Mouse (Mus musculus) midbrain, embryonic 12.5 days (tissue): ENCODE data around the gene Insyn1. TPM values are rescaled to one million over a fixed set of nuclear protein-coding genes. Genes with fewer than 3 reads are reported as not detected.

Experiments
- ATAC-seq: fragments of 200-750 bp; cut with Nextera tagmentation; 2 replicates; pipeline ENCODE4 v1.8.0; 2017; ENCODE audit warnings: low read depth, moderate TSS enrichment, moderate library complexity; ENCODE audit not compliant: low FRiP score
- H3K27ac ChIP-seq: fragments of 300-500 bp; sonication (generic); replicated peaks from 2 replicates; pipeline ENCODE4 v1.5.1; 2016; ENCODE audit warnings: mild to moderate bottlenecking
- H3K27me3 ChIP-seq: fragments of 300-500 bp; sonication (generic); 2 replicates; pipeline ENCODE4 v1.6.1; 2016; ENCODE audit warnings: mild to moderate bottlenecking
- H3K36me3 ChIP-seq: fragments of 300-500 bp; sonication (generic); 2 replicates; pipeline ENCODE4 v1.6.1; 2016
- H3K4me1 ChIP-seq: fragments of 300-500 bp; sonication (generic); 2 replicates; pipeline ENCODE4 v1.6.1; 2016
- H3K4me2 ChIP-seq: fragments of 300-500 bp; sonication (generic); replicated peaks from 2 replicates; pipeline ENCODE4 v1.6.1; 2016; ENCODE audit warnings: mild to moderate bottlenecking, moderate library complexity
- H3K4me3 ChIP-seq: fragments of 300-500 bp; sonication (generic); 2 replicates; pipeline ENCODE4 v1.5.1; 2016; ENCODE audit warnings: mild to moderate bottlenecking
- H3K9ac ChIP-seq: fragments of 300-500 bp; sonication (generic); replicated peaks from 2 replicates; pipeline ENCODE4 v1.6.1; 2016; ENCODE audit warnings: mild to moderate bottlenecking, moderate library complexity
- H3K9me3 ChIP-seq: fragments of 300-500 bp; sonication (generic); 2 replicates; pipeline ENCODE4 v1.6.1; 2016; ENCODE audit warnings: mild to moderate bottlenecking
- WGBS: fragments of 180-500 bp; shearing (Covaris S2); methylation state at CpG from one replicate; pipeline ENCODE4 v1.1.7; 2016; 5-methylcytosine and 5-hydroxymethylcytosine counted together
- polyA plus RNA-seq: library from polyadenylated mRNA; unstranded; fragments of >200 nt; fragmentation: Nextera tagmentation; extraction: Ambion mirVana; gene quantifications from 2 replicates; pipeline ENCODE4 v1.2.1, GENCODE M21; 2016

Insyn1 gene
- polyA plus RNA-seq, 1 experiment from 2014 or later: 3.5 TPM

GRCm38 (mm10) chr9:58545428-58545827 is 57.0 kb downstream of the Insyn1 start:
- H3K4me1 ChIP-seq: peaks cover 19% of the 10 kb centered on the region; the same call in 1 of the 2 replicates
- 79% methylated on average over 6 of the region's 6 CpGs for WGBS
- no peak overlapping the region for H3K9ac ChIP-seq
- H3K36me3 ChIP-seq: peaks cover 2% of the 10 kb centered on the region; the same call in 1 of the 2 replicates
- no peaks in the 10 kb centered on the region for H3K9me3 ChIP-seq
- H3K4me3 ChIP-seq: no peak overlapping the region
- no peaks in the 10 kb centered on the region for H3K27me3 ChIP-seq
- H3K4me2 ChIP-seq: no peak overlapping the region
- no peak for ATAC-seq
- no peak overlapping the region; the same call in 1 of the 2 replicates for H3K27ac ChIP-seq

GRCm38 (mm10) chr9:58546630-58547360 is 58.4 kb downstream of the Insyn1 start:
- H3K36me3 ChIP-seq: no peaks in the 10 kb centered on the region

GRCm38 (mm10) chr9:58548897-58549296 is 60.5 kb downstream of the Insyn1 start:
- Histone ChIP-seq H3K27me3 (no peaks in the 10 kb centered on the region), H3K4me2 (no peak overlapping the region), H3K9ac (no peak overlapping the region), H3K4me3 (no peak overlapping the region), H3K36me3 (no peaks in the 10 kb centered on the region), H3K27ac (no peak overlapping the region), H3K9me3 (no peaks in the 10 kb centered on the region), H3K4me1 (peaks cover 18% of the 10 kb centered on the region)
- ATAC-seq: no peak
- WGBS: 47% methylated on average over 4 of the region's 4 CpGs

More at GRCm38 (mm10) chr9:58546630-58547360, 58.4 kb downstream of the Insyn1 start:
- Histone ChIP-seq H3K9ac (no peak overlapping the region), H3K27ac (no peak overlapping the region), H3K4me2 (no peak overlapping the region), H3K4me3 (no peak overlapping the region), H3K4me1 (peaks cover 17% of the 10 kb centered on the region; the same call in 1 of the 2 replicates), H3K27me3 (no peaks in the 10 kb centered on the region), H3K9me3 (no peaks in the 10 kb centered on the region)
- WGBS: 88% methylated on average over 11 of the region's 11 CpGs
- ATAC-seq: no peak

Other genes with a start within 250 kb of the Insyn1 start
- gene Pml, start 238.8 kb upstream of the Insyn1 start, polyA plus RNA-seq: 9.7 and 9.8 TPM in 2 replicates
- 64.1 and 65.2 TPM in 2 replicates for gene Stoml1, start 235.4 kb upstream of the Insyn1 start, polyA plus RNA-seq
- 13.4 and 20.1 TPM in 2 replicates for gene Loxl1, start 175.4 kb upstream of the Insyn1 start, polyA plus RNA-seq
- gene Tbc1d21, start 118.1 kb upstream of the Insyn1 start, polyA plus RNA-seq: not detected in 2 replicates
- gene Cd276, start 66.8 kb downstream of the Insyn1 start, polyA plus RNA-seq: 32.1 and 36.1 TPM in 2 replicates
- 68.6 and 75.0 TPM in 2 replicates for gene Nptn, start 93.6 kb downstream of the Insyn1 start, polyA plus RNA-seq